In genomic region chr1:155425285-155425684, GRCm38 (mm10) we compare ENCODE assay signal across 19 mouse cellular contexts. TPM values are rescaled to one million over a fixed set of nuclear protein-coding genes. Genes with fewer than 3 reads are reported as not detected.
DNase-seq lines count a peak whose midpoint lies in the region; ATAC-seq and TF ChIP-seq lines count a peak whose summit lies in the region.
"Had no signal": no experiment of that assay in that cellular context is flagged by ENCODE, and none has a peak within 500 bp of the region (broad histone marks: within the 10 kb centered on the region; RNA-seq: fewer than 3 reads in every experiment).

No protein-coding gene starts in this region.

- WGBS in liver, embryonic 12.5 days (ENCODE audit: insufficient replicate concordance) = 33% methylated on average over 5 of the region's 5 CpGs
- 22% methylated on average over 5 of the region's 5 CpGs for WGBS in liver, embryonic 16.5 days (ENCODE audit: insufficient replicate concordance)
- 87% methylated on average over 5 of the region's 5 CpGs for WGBS in midbrain, embryonic 13.5 days

- H3K27me3 ChIP-seq in liver, embryonic 12.5 days (replicated peaks) = no peaks in the 10 kb centered on the region
- no peaks in the 10 kb centered on the region for H3K27me3 ChIP-seq in liver, embryonic 16.5 days (ENCODE audit: control insufficient read depth, insufficient read depth, low read depth, low read length)
- H3K27me3 ChIP-seq in midbrain, embryonic 13.5 days = peaks cover 5% of the 10 kb centered on the region
- H3K27me3 ChIP-seq: embryonic facial prominence, embryonic 12.5 days; forebrain, embryonic 12.5 days; hindbrain, embryonic 13.5 days had no signal

- peak overlapping the region; percentile 17; the same call in 1 of the 2 replicates for H3K9ac ChIP-seq in liver, embryonic 12.5 days
- H3K9ac ChIP-seq in liver, embryonic 16.5 days (ENCODE audit: low read depth, low read length) = peak overlapping the region; percentile 20
- H3K9ac ChIP-seq in midbrain, embryonic 13.5 days (replicated peaks) = no peak overlapping the region
- H3K9ac ChIP-seq: embryonic facial prominence, embryonic 12.5 days; forebrain, embryonic 12.5 days; hindbrain, embryonic 13.5 days had no signal

- H3K9me3 ChIP-seq in liver, embryonic 12.5 days (replicated peaks) = no peaks in the 10 kb centered on the region
- no peaks in the 10 kb centered on the region for H3K9me3 ChIP-seq in liver, embryonic 16.5 days (replicated peaks; ENCODE audit: control insufficient read depth, low read length)
- no peaks in the 10 kb centered on the region for H3K9me3 ChIP-seq in midbrain, embryonic 13.5 days
- H3K9me3 ChIP-seq: embryonic facial prominence, embryonic 12.5 days; forebrain, embryonic 12.5 days; heart, embryonic 10.5 days; hindbrain, embryonic 13.5 days had no signal

- TF ChIP-seq CTCF in gastrocnemius, adult 2 months (IDR thresholded peaks at IDR 0.05) = no peak

- no peak for DNase-seq in gastrocnemius, adult 2 months
- no peak for DNase-seq in gastrocnemius, postnatal 10 days
- no peak for DNase-seq in neural tube, embryonic 10.5 days (ENCODE audit: extremely low spot score, low spot score)
- DNase-seq in gastrocnemius, postnatal 25 days = no peak
- DNase-seq: adrenal gland, adult 8-10 months; cerebellum, adult 11 months; cerebellum, adult 8-10 months; cerebellum, postnatal 25 days; heart, adult 18-20 months; heart, postnatal 10 days had no signal

- H3K27ac ChIP-seq in gastrocnemius, adult 2 months = peak overlapping the region; percentile 61; the same call in 1 of the 2 replicates
- H3K27ac ChIP-seq in liver, embryonic 12.5 days = peak overlapping the region; percentile 77
- H3K27ac ChIP-seq in liver, embryonic 16.5 days (ENCODE audit: low read length) = peak overlapping the region; percentile 2; the same call in 1 of the 2 replicates
- H3K27ac ChIP-seq in midbrain, embryonic 13.5 days = no peak overlapping the region
- H3K27ac ChIP-seq: embryonic facial prominence, embryonic 12.5 days; forebrain, embryonic 12.5 days; heart, embryonic 10.5 days; hindbrain, embryonic 13.5 days; hindbrain, postnatal 0 days had no signal

- H3K4me3 ChIP-seq in gastrocnemius, adult 2 months = no peak overlapping the region
- no peak overlapping the region; the same call in 1 of the 2 replicates for H3K4me3 ChIP-seq in liver, embryonic 12.5 days
- no peak overlapping the region for H3K4me3 ChIP-seq in liver, embryonic 16.5 days (ENCODE audit: low read depth, low read length)
- no peak overlapping the region for H3K4me3 ChIP-seq in midbrain, embryonic 13.5 days (replicated peaks)
- H3K4me3 ChIP-seq: embryonic facial prominence, embryonic 12.5 days; forebrain, embryonic 12.5 days; heart, embryonic 10.5 days; hindbrain, embryonic 13.5 days had no signal

- intact Hi-C loops in gastrocnemius, adult 2 months (cut with DNase I) = no loop called here

- H3K4me2 ChIP-seq in liver, embryonic 12.5 days = peak overlapping the region; percentile 45
- H3K4me2 ChIP-seq in liver, embryonic 16.5 days (ENCODE audit: low read depth, low read length) = peak overlapping the region; percentile 44; the same call in 1 of the 2 replicates
- H3K4me2 ChIP-seq in midbrain, embryonic 13.5 days (replicated peaks) = no peak overlapping the region
- H3K4me2 ChIP-seq: embryonic facial prominence, embryonic 12.5 days; forebrain, embryonic 12.5 days; hindbrain, embryonic 13.5 days had no signal

- no peaks in the 10 kb centered on the region for H3K36me3 ChIP-seq in liver, embryonic 12.5 days
- H3K36me3 ChIP-seq in liver, embryonic 16.5 days (ENCODE audit: control insufficient read depth, insufficient read depth) = no peaks in the 10 kb centered on the region
- no peaks in the 10 kb centered on the region for H3K36me3 ChIP-seq in midbrain, embryonic 13.5 days
- H3K36me3 ChIP-seq: embryonic facial prominence, embryonic 12.5 days; forebrain, embryonic 12.5 days; heart, embryonic 10.5 days; hindbrain, embryonic 13.5 days had no signal

- peaks cover 32% of the 10 kb centered on the region for H3K4me1 ChIP-seq in liver, embryonic 12.5 days
- peaks cover 13% of the 10 kb centered on the region for H3K4me1 ChIP-seq in liver, embryonic 16.5 days (ENCODE audit: control insufficient read depth, low read depth, low read length)
- peaks cover 16% of the 10 kb centered on the region for H3K4me1 ChIP-seq in midbrain, embryonic 13.5 days (replicated peaks)

- peak; percentile 80 for ATAC-seq in liver, embryonic 12.5 days
- ATAC-seq in liver, embryonic 16.5 days (ENCODE audit: low read depth) = peak; percentile 72
- ATAC-seq in midbrain, embryonic 13.5 days = no peak
- ATAC-seq: forebrain, embryonic 16.5 days; hindbrain, postnatal 0 days had no signal

RNA-seq across cellular contexts. Expression of gene Xpr1, which starts 8.1 kb away (rescaled TPM):
- 10 to 100 TPM; 39.5 to 62.2 TPM for total RNA-seq in gastrocnemius, adult 2 months (2021)
- 10 to 100 TPM; 29.3 to 32.6 TPM for total RNA-seq in gastrocnemius, postnatal 10 days (2021)
- 6.7 and 6.9 TPM in 2 replicates for polyA plus RNA-seq in liver, embryonic 12.5 days (2016; fragmentation: Nextera tagmentation; extraction: Ambion mirVana)
- polyA plus RNA-seq in liver, embryonic 16.5 days (2015; fragmentation: Nextera tagmentation; extraction: Ambion mirVana) = 3.2 and 3.4 TPM in 2 replicates
- 62.0 and 64.3 TPM in 2 replicates for polyA plus RNA-seq in midbrain, embryonic 13.5 days (2015; fragmentation: Nextera tagmentation; extraction: Ambion mirVana)
- total RNA-seq in gastrocnemius, postnatal 25 days (2021) = 10 to 100 TPM; 38.3 to 48.3 TPM
